Mouse (Mus musculus): ENCODE measurements at regions not wholly inside any gene's neighbourhood (a gene's known extent, or its start where the extent isn't known, plus 50 kb on each side); places are given as distances from the start of the nearest gene placed in this dataset.

DNA sequence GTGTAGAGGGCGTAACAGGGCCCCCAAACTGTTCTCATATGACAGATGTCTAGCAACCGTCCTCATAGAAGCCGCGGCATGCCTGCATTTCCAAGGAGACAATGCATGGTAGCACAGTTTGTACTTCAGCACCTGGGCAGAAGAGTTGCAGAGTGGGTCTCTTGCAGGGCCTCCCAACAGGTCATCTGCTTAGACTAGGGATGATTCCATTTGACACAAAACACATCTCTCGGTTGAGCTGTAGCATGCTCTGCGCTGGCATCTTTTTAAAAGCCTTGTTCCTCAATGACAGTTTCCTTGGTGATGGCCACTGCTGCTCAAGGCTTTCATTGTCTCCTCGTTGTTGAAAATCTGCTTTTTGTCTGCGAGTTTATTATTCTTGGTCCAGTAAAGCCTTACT is 546.1 kb downstream of the Ttll7 start:
- no peak overlapping the region for H3K4me3 ChIP-seq (replicated peaks)
- H3K36me3 ChIP-seq (replicated peaks; ENCODE audit: low read length), result no peaks in the 10 kb centered on the region
- no peaks in the 10 kb centered on the region for H3K27me3 ChIP-seq (replicated peaks)
- TF ChIP-seq GATA1 (IDR thresholded peaks at IDR 0.05; ENCODE audit: borderline replicate concordance, low read length) (no peak), FLI1 (IDR thresholded peaks at IDR 0.05; ENCODE audit: low read length) (no peak)
- H3K4me1 ChIP-seq, result no peaks in the 10 kb centered on the region
- peaks cover 16% of the 10 kb centered on the region for H3K9me3 ChIP-seq

DNA sequence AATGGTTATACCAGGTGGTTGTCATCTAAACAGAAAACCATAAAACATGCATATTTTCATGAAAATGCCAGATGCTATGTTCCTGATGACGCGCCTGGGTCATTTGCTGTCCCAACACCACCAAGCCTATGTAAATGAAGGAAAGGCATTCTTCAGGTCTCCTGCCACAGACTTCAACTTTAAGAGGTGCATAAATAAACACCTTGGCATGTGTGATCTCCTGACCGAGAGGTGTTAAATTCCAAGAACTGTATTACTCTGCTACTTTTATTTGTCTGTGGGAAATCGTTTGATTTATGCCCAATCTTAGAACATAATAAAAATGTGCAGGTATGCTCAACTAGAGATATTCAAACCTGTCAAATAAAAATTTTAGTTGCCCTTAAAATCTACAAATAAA is 560.1 kb downstream of the Ttll7 start:
- Histone ChIP-seq H3K4me1 (no peaks in the 10 kb centered on the region), H3K36me3 (replicated peaks; ENCODE audit: low read length) (no peaks in the 10 kb centered on the region), H3K4me3 (replicated peaks) (no peak overlapping the region), H3K27me3 (replicated peaks) (no peaks in the 10 kb centered on the region), H3K9me3 (peaks cover 34% of the 10 kb centered on the region)
- TF ChIP-seq FLI1 (IDR thresholded peaks at IDR 0.05; ENCODE audit: low read length) (no peak), GATA1 (IDR thresholded peaks at IDR 0.05; ENCODE audit: borderline replicate concordance, low read length) (no peak)

DNA sequence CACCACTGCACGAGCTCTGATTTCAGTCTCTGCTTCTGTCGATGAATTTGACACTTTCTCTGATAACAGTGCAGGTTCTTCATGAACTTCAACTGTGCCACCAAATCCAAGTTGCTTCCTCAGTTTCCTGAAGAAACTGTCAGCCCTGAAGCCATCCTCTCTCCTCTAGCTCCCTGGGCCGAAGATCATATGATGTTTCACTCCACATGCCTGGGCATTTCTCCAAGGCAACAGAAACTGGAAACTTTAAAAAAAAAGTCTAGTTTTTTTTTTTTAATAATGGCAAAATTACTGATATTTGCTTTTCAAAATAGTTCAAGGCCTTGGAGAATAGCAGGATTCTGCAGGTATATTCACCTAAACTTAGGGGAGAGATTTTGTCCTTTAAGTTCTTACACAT is 564.8 kb downstream of the Ttll7 start:
- Histone ChIP-seq H3K4me3 (replicated peaks) (no peak overlapping the region), H3K27me3 (replicated peaks) (no peaks in the 10 kb centered on the region), H3K4me1 (no peaks in the 10 kb centered on the region), H3K9me3 (peaks cover 7% of the 10 kb centered on the region), H3K36me3 (replicated peaks; ENCODE audit: low read length) (no peaks in the 10 kb centered on the region)
- no peak for TF ChIP-seq FLI1 (IDR thresholded peaks at IDR 0.05; ENCODE audit: low read length)
- TF ChIP-seq GATA1 (IDR thresholded peaks at IDR 0.05; ENCODE audit: borderline replicate concordance, low read length), result no peak

DNA sequence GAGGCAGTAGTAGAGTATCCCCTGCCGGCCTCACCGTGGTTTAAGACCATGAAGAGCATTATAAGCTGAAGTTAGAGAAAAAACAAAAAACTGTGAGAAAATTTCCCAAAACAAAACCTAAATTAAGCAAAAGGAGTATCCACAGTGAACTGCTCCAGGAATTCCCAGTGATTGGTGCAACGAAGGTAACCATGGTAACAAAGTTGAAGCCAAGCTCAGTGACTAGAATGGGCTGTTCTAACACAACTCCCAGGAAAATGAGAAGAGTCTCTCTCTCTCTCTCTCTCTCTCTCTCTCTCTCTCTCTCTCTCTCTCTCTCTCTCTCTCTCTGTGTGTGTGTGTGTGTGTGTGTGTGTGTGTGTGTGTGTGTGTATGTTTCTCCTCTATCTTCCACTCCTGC is 567.0 kb downstream of the Ttll7 start:
- Histone ChIP-seq H3K27me3 (replicated peaks) (no peaks in the 10 kb centered on the region), H3K9me3 (0 out of 2 replicates have a peak, but pooled peaks cover 5% of the 10 kb centered on the region), H3K4me1 (no peaks in the 10 kb centered on the region), H3K4me3 (replicated peaks) (no peak overlapping the region), H3K36me3 (replicated peaks; ENCODE audit: low read length) (no peaks in the 10 kb centered on the region)
- no peak for TF ChIP-seq GATA1 (IDR thresholded peaks at IDR 0.05; ENCODE audit: borderline replicate concordance, low read length)
- TF ChIP-seq FLI1 (IDR thresholded peaks at IDR 0.05; ENCODE audit: low read length), result no peak

DNA sequence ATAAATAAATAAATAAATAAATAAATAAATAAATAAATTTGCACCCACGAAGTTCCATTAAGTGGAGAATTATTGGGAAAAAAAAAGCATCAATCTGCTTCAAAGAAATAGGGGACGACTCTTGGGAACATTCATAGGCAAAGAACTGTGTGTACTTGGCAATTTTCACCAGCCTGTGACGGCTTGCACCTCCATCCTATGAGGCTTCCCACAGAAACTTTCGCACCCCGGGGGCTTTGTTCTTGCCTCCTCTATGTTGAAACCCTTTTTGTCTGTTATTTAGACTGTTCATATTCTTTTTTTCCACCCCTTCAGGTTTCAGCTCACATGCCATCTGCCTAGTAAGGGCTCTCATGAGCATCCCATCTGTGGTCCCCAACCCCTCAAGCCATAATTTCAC is 570.0 kb downstream of the Ttll7 start:
- TF ChIP-seq FLI1 (IDR thresholded peaks at IDR 0.05; ENCODE audit: low read length) (no peak), GATA1 (IDR thresholded peaks at IDR 0.05; ENCODE audit: borderline replicate concordance, low read length) (no peak)
- Histone ChIP-seq H3K4me3 (replicated peaks) (no peak overlapping the region), H3K36me3 (replicated peaks; ENCODE audit: low read length) (no peaks in the 10 kb centered on the region), H3K9me3 (0 out of 2 replicates have a peak, but pooled peaks cover 3% of the 10 kb centered on the region), H3K4me1 (no peaks in the 10 kb centered on the region), H3K27me3 (replicated peaks) (no peaks in the 10 kb centered on the region)

DNA sequence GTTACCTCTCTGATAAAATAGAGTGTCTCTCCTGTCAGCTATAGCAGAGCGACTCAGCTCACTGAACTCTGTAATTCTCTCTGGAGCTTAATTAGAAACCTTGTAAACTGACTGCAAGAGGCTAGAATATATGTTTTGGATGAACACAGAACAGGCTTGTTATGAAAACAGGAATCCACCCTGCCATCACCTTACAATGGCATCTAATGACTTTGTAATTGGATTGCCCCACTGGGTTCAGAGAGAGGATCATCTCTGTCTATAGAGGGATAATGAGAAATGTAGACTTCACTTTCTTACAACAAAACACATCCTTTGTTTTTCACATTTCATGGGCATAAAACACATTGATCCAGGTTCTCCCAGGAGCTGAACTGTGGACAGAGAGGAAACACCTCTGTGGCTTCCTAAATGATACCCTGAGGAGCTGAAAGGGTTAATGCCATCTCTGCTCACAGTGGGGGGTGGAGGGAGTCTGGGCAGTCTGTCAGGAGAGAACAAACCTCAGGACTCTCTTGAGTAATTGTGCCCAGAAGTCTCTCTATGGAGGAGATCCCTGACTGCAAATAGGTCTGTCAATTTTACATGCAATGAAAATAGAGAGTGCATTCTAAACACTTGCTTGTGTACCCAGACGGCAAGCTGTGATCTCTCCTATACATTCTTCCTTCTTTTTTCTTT is 571.9 kb downstream of the Ttll7 start:
- Histone ChIP-seq H3K4me1 (no peaks in the 10 kb centered on the region), H3K9me3 (0 out of 2 replicates have a peak, but pooled peaks cover 3% of the 10 kb centered on the region), H3K4me3 (replicated peaks) (no peak overlapping the region), H3K36me3 (replicated peaks; ENCODE audit: low read length) (no peaks in the 10 kb centered on the region), H3K27me3 (replicated peaks) (no peaks in the 10 kb centered on the region)
- TF ChIP-seq GATA1 (IDR thresholded peaks at IDR 0.05; ENCODE audit: borderline replicate concordance, low read length) (no peak), FLI1 (IDR thresholded peaks at IDR 0.05; ENCODE audit: low read length) (no peak)

DNA sequence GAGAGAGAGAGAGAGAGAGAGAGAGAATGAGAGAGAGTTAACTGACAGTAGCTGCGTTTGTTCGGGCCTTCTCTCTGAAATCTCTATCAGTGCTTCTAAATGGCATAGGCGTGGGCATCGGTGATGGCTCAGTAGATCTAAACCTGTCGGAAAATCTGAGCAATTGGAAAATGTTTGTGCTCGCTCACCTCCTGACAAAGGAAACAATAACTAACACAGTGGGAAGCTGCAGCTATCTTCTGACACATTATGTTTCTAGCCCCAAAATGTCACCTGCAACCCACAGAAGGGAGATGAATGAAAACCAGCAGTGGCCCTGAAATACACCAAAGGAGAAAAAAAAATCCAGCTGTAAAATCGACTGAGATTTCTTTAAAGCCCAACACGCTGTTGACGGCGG is 576.7 kb downstream of the Ttll7 start:
- no peak for TF ChIP-seq GATA1 (IDR thresholded peaks at IDR 0.05; ENCODE audit: borderline replicate concordance, low read length)
- no peak for TF ChIP-seq FLI1 (IDR thresholded peaks at IDR 0.05; ENCODE audit: low read length)
- Histone ChIP-seq H3K4me3 (replicated peaks) (no peak overlapping the region), H3K36me3 (replicated peaks; ENCODE audit: low read length) (no peaks in the 10 kb centered on the region), H3K27me3 (replicated peaks) (no peaks in the 10 kb centered on the region), H3K9me3 (peaks cover 3% of the 10 kb centered on the region; the same call in 1 of the 2 replicates), H3K4me1 (no peaks in the 10 kb centered on the region)

DNA sequence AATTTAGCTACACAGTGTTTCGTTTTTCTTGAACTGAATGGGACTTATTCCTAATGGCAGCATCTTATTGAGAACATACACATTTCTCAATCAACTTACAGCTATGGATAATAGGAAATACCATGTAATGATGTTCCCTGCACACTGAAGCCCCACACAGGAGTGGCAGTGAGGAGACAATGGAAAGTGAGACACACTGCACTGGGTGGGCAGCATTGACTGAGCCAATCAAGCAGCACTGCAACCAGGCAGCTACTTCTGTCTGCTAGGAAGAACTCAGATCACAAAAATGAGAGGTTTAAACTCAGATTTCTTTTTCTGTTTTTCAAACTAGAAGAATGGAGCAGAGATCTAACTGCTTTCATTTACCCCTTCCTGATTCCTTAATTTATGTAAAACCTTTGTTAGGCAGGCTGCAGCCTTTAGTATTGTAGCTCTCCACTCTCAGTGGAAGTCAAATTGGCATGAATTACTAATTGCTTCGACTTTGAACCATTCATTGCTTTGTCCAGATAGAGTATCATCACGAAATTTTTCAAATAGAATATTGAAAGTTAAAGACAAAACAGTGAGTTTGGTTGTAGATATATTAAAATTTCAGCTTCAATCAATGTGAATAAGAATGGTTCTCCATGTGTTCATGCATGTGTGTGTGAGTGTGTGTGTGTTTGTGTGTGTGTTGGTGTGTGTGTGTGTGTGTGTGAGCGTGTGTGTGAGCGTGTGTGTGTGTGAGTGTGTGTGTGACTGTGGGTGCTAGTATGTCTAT is 590.9 kb downstream of the Ttll7 start:
- H3K9me3 ChIP-seq, result peaks cover 16% of the 10 kb centered on the region
- H3K27me3 ChIP-seq (replicated peaks), result no peaks in the 10 kb centered on the region
- no peaks in the 10 kb centered on the region for H3K4me1 ChIP-seq
- H3K36me3 ChIP-seq (replicated peaks; ENCODE audit: low read length), result no peaks in the 10 kb centered on the region
- no peak overlapping the region for H3K4me3 ChIP-seq (replicated peaks)
- TF ChIP-seq FLI1 (IDR thresholded peaks at IDR 0.05; ENCODE audit: low read length) (no peak), GATA1 (IDR thresholded peaks at IDR 0.05; ENCODE audit: borderline replicate concordance, low read length) (no peak)

DNA sequence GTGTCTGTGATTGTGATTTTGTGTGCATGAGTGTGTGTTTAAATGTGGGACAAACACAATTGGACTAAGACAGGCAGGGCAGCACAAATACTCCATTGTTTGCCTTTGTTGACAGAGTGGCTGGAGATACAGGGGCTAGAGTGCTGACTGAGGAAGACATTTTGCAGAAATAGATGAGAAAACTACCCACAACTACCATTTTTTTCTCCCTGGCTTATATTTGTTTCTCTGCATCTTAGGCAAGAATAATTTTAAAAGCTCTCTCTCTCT is 591.5 kb downstream of the Ttll7 start:
- Histone ChIP-seq H3K9me3 (peaks cover 19% of the 10 kb centered on the region), H3K27me3 (replicated peaks) (no peaks in the 10 kb centered on the region), H3K4me1 (no peaks in the 10 kb centered on the region), H3K4me3 (replicated peaks) (no peak overlapping the region), H3K36me3 (replicated peaks; ENCODE audit: low read length) (no peaks in the 10 kb centered on the region)
- TF ChIP-seq FLI1 (IDR thresholded peaks at IDR 0.05; ENCODE audit: low read length), result no peak
- TF ChIP-seq GATA1 (IDR thresholded peaks at IDR 0.05; ENCODE audit: borderline replicate concordance, low read length), result no peak

DNA sequence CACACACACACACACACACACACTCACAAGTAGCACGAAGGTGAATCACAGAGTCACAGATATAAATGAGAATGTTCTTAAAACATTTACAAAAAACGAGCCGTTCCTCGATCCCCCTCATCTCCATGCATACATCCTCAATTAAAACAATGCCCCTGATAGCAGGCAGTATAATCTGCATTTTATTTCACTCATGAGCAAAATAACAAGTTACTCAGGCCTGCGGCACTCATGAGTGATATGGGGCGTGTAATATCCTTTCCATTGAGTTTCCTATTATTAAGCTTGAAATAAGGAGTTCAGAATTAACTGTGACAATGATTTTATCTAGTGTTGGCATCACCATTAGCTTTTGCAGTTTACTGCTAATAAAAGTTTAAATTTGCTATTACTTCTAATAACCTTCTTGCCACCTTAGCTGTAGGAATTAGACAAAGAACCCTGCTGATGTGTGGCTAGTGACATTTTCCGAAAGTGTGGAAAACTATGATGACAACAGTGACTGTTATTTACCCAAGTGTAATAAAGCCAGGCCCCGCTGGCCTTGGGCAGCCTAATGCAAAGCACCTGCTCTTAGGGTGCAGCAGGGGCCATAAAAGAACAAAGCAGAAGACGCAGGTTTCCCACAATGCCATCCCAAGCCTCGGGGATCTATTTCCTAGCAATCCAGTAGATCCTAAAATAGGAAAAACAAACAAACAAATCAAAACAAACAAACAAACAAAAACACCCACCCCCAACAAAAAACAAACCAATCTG is 592.0 kb downstream of the Ttll7 start:
- no peaks in the 10 kb centered on the region for H3K4me1 ChIP-seq
- no peaks in the 10 kb centered on the region for H3K36me3 ChIP-seq (replicated peaks; ENCODE audit: low read length)
- peaks cover 19% of the 10 kb centered on the region for H3K9me3 ChIP-seq
- H3K27me3 ChIP-seq (replicated peaks), result no peaks in the 10 kb centered on the region
- TF ChIP-seq GATA1 (IDR thresholded peaks at IDR 0.05; ENCODE audit: borderline replicate concordance, low read length) (no peak), FLI1 (IDR thresholded peaks at IDR 0.05; ENCODE audit: low read length) (no peak)
- no peak overlapping the region for H3K4me3 ChIP-seq (replicated peaks)

All from megakaryocyte, embryonic 14.5 days (primary cell).